Mouse (Mus musculus): ENCODE results near the gene Acer1. TPM values are rescaled to one million over a fixed set of nuclear protein-coding genes. Genes with fewer than 3 reads are reported as not detected.

The Acer1 gene
- polyA plus RNA-seq, 1 experiment from 2014 or later: not detected

- Histone ChIP-seq H3K9ac (no peak overlapping the region; the same call in 1 of the 2 replicates), H3K4me2 (no peak overlapping the region; the same call in 1 of the 2 replicates), H3K36me3 (replicated peaks) (peaks cover 78% of the 10 kb centered on the region), H3K27me3 (no peaks in the 10 kb centered on the region), H3K9me3 (replicated peaks) (no peaks in the 10 kb centered on the region), H3K27ac (replicated peaks) (no peak overlapping the region; the same call in 1 of the 2 replicates), H3K4me3 (replicated peaks) (no peak overlapping the region), H3K4me1 (replicated peaks) (peaks cover 45% of the 10 kb centered on the region)
- ATAC-seq (ENCODE audit: insufficient read depth): peak; percentile 63
- WGBS (ENCODE audit: insufficient replicate concordance): 54% methylated on average over 7 of the region's 7 CpGs
These were observed 22.1 kb upstream of the Acer1 start for GRCm38 (mm10) chr17:57003994-57004393.

- no peak for ATAC-seq (ENCODE audit: insufficient read depth)
- Histone ChIP-seq H3K9ac (no peak overlapping the region), H3K27ac (replicated peaks) (no peak overlapping the region), H3K4me2 (no peak overlapping the region), H3K9me3 (replicated peaks) (no peaks in the 10 kb centered on the region), H3K36me3 (replicated peaks) (peaks cover 55% of the 10 kb centered on the region), H3K4me1 (replicated peaks) (peaks cover 45% of the 10 kb centered on the region), H3K27me3 (no peaks in the 10 kb centered on the region), H3K4me3 (replicated peaks) (no peak overlapping the region)
- WGBS (ENCODE audit: insufficient replicate concordance): 61% methylated on average over 8 of the region's 8 CpGs
These were observed 19.3 kb upstream of the Acer1 start for GRCm38 (mm10) chr17:57001228-57001627.

GRCm38 (mm10) chr17:56999968-57000609, 18.2 kb upstream of the Acer1 start, which contains the start of gene Pspn:
Pspn (minus strand) TSS chr17:57000018.
- no peak for ATAC-seq (ENCODE audit: insufficient read depth)
- WGBS (ENCODE audit: insufficient replicate concordance): 81% methylated on average over 9 of the region's 9 CpGs

GRCm38 (mm10) chr17:56999414-56999813, 17.5 kb upstream of the Acer1 start:
- no peak overlapping the region for H3K9ac ChIP-seq
- ATAC-seq (ENCODE audit: insufficient read depth): no peak
- H3K27me3 ChIP-seq: no peaks in the 10 kb centered on the region
- H3K4me3 ChIP-seq (replicated peaks): no peak overlapping the region
- no peaks in the 10 kb centered on the region for H3K9me3 ChIP-seq (replicated peaks)
- peaks cover 55% of the 10 kb centered on the region for H3K36me3 ChIP-seq (replicated peaks)
- H3K27ac ChIP-seq (replicated peaks): no peak overlapping the region
- no peak overlapping the region for H3K4me2 ChIP-seq
- 81% methylated on average over 9 of the region's 9 CpGs for WGBS (ENCODE audit: insufficient replicate concordance)
- peaks cover 40% of the 10 kb centered on the region for H3K4me1 ChIP-seq (replicated peaks)

More at GRCm38 (mm10) chr17:56999968-57000609, 18.2 kb upstream of the Acer1 start, which contains the start of gene Pspn:
- Histone ChIP-seq H3K27me3 (no peaks in the 10 kb centered on the region), H3K27ac (replicated peaks) (no peak within 1 kb of the TSS), H3K9ac (no peak within 1 kb of the TSS), H3K4me1 (replicated peaks) (peaks cover 45% of the 10 kb centered on the region), H3K36me3 (replicated peaks) (peaks cover 55% of the 10 kb centered on the region), H3K4me3 (replicated peaks) (no peak within 1 kb of the TSS), H3K4me2 (no peak within 1 kb of the TSS), H3K9me3 (replicated peaks) (no peaks in the 10 kb centered on the region)

GRCm38 (mm10) chr17:56997029-56997667, 15.2 kb upstream of the Acer1 start, which contains the start of gene Alkbh7:
Alkbh7 (plus strand) TSS chr17:56997339.
- Histone ChIP-seq H3K9ac (peak within 1 kb of the TSS; percentile 72), H3K9me3 (replicated peaks) (no peaks in the 10 kb centered on the region), H3K4me1 (replicated peaks) (peaks cover 30% of the 10 kb centered on the region), H3K4me2 (peak within 1 kb of the TSS; percentile 89), H3K36me3 (replicated peaks) (peaks cover 56% of the 10 kb centered on the region), H3K4me3 (replicated peaks) (peak within 1 kb of the TSS; percentile 88), H3K27me3 (no peaks in the 10 kb centered on the region), H3K27ac (replicated peaks) (peak within 1 kb of the TSS; percentile 78)
- ATAC-seq (ENCODE audit: insufficient read depth): peak; percentile 99
- WGBS (ENCODE audit: insufficient replicate concordance): under 1% methylated on average over 38 of the region's 38 CpGs

GRCm38 (mm10) chr17:56996506-56996905, 14.6 kb upstream of the Acer1 start:
- H3K4me1 ChIP-seq (replicated peaks): peaks cover 29% of the 10 kb centered on the region
- peaks cover 57% of the 10 kb centered on the region for H3K36me3 ChIP-seq (replicated peaks)
- no peaks in the 10 kb centered on the region for H3K27me3 ChIP-seq
- no peak overlapping the region for H3K27ac ChIP-seq (replicated peaks)
- 57% methylated on average over 2 of the region's 2 CpGs for WGBS (ENCODE audit: insufficient replicate concordance)
- H3K4me3 ChIP-seq (replicated peaks): peak overlapping the region; percentile 88
- no peak for ATAC-seq (ENCODE audit: insufficient read depth)
- H3K9me3 ChIP-seq (replicated peaks): no peaks in the 10 kb centered on the region
- peak overlapping the region; percentile 89 for H3K4me2 ChIP-seq
- 0 out of 2 replicates have a peak overlapping the region, but pooled peaks have one; percentile 13 for H3K9ac ChIP-seq

- no peak overlapping the region for H3K9ac ChIP-seq
- no peak overlapping the region for H3K4me2 ChIP-seq
- no peak for ATAC-seq (ENCODE audit: insufficient read depth)
- no peak overlapping the region for H3K4me3 ChIP-seq (replicated peaks)
- WGBS (ENCODE audit: insufficient replicate concordance): 78% methylated on average over 8 of the region's 8 CpGs
- H3K27me3 ChIP-seq: no peaks in the 10 kb centered on the region
- peaks cover 57% of the 10 kb centered on the region for H3K36me3 ChIP-seq (replicated peaks)
- no peaks in the 10 kb centered on the region for H3K9me3 ChIP-seq (replicated peaks)
- no peak overlapping the region for H3K27ac ChIP-seq (replicated peaks)
- H3K4me1 ChIP-seq (replicated peaks): peaks cover 34% of the 10 kb centered on the region
These were observed 13.1 kb upstream of the Acer1 start for GRCm38 (mm10) chr17:56995046-56995445.

- Histone ChIP-seq H3K27ac (replicated peaks) (no peak overlapping the region), H3K27me3 (no peaks in the 10 kb centered on the region), H3K4me2 (peak overlapping the region; percentile 88), H3K4me3 (replicated peaks) (peak overlapping the region; percentile 77), H3K9ac (peak overlapping the region; percentile 71), H3K36me3 (replicated peaks) (peaks cover 44% of the 10 kb centered on the region), H3K4me1 (replicated peaks) (peaks cover 24% of the 10 kb centered on the region), H3K9me3 (replicated peaks) (no peaks in the 10 kb centered on the region)
- 58% methylated on average over 2 of the region's 2 CpGs for WGBS (ENCODE audit: insufficient replicate concordance)
- ATAC-seq (ENCODE audit: insufficient read depth): no peak
These were observed 9.0 kb upstream of the Acer1 start for GRCm38 (mm10) chr17:56990966-56991365.

GRCm38 (mm10) chr17:56990115-56990746, 8.3 kb upstream of the Acer1 start, which contains the start of gene Clpp:
Clpp (plus strand) TSS chr17:56990305.
- Histone ChIP-seq H3K4me2 (peak within 1 kb of the TSS; percentile 88), H3K27me3 (no peaks in the 10 kb centered on the region), H3K4me3 (replicated peaks) (peak within 1 kb of the TSS; percentile 77), H3K4me1 (replicated peaks) (peaks cover 24% of the 10 kb centered on the region), H3K36me3 (replicated peaks) (peaks cover 36% of the 10 kb centered on the region), H3K9me3 (replicated peaks) (no peaks in the 10 kb centered on the region), H3K9ac (peak within 1 kb of the TSS; percentile 71), H3K27ac (replicated peaks) (peak within 1 kb of the TSS; percentile 69)
- WGBS (ENCODE audit: insufficient replicate concordance): under 1% methylated on average over 52 of the region's 52 CpGs
- ATAC-seq (ENCODE audit: insufficient read depth): peak; percentile 96

GRCm38 (mm10) chr17:56989467-56990114, 7.7 kb upstream of the Acer1 start:
- H3K9me3 ChIP-seq (replicated peaks): no peaks in the 10 kb centered on the region
- H3K27me3 ChIP-seq: no peaks in the 10 kb centered on the region
- 2% methylated on average over 25 of the region's 25 CpGs for WGBS (ENCODE audit: insufficient replicate concordance)
- peak overlapping the region; percentile 88 for H3K4me2 ChIP-seq
- ATAC-seq (ENCODE audit: insufficient read depth): peak; percentile 83
- H3K9ac ChIP-seq: peak overlapping the region; percentile 59
- peaks cover 24% of the 10 kb centered on the region for H3K4me1 ChIP-seq (replicated peaks)
- H3K27ac ChIP-seq (replicated peaks): peak overlapping the region; percentile 69
- peak overlapping the region; percentile 77 for H3K4me3 ChIP-seq (replicated peaks)
- H3K36me3 ChIP-seq (replicated peaks): peaks cover 30% of the 10 kb centered on the region
